Mouse (Mus musculus): ENCODE measurements at regions not wholly inside any gene's neighbourhood (a gene's known extent, or its start where the extent isn't known, plus 50 kb on each side); places are given as distances from the start of the nearest gene placed in this dataset.

DNA sequence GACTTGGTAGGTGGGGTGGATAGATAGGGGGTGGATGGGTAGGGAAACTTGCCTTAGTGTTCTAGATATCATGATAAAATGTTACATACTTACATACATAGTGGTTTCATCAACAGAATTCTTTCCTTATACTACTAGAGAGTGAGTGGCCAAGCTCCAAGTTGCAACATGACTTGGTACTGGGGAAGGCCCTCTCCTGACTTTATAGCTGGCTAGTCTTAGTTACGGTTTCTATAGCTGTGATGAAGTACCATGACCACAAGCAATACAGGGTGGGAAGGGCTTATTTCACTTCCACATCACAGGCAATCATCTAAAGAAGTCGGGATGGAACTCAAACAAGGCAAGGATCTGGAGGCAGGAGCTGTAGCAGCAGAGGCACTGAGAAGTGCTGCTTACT, 156.0 kb upstream of the Zc3h12c start:
- no peak for DNase-seq
- intact Hi-C loops (cut with DNase I), result no loop called here

DNA sequence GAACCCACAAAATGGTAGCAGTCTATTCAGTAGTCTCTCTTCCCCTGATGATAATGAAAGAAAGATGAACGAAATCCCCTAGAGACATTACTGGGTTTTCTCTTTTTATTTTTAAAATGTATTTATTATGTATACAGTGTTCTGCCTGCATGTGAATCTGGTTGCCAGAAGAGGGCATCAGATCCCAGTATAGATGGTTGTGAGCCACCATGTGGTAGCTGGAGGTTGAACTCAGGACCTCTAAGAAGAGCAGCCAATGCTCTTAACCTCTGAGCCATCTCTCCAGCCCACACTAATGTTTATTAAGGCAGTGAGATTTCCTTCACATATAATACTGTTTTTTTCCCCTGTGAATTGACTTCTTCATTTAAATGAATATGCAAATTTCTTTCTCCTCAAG, 155.4 kb upstream of the Zc3h12c start:
- intact Hi-C loops (cut with DNase I), result no loop called here
- no peak for DNase-seq

- DNase-seq, result no peak
- intact Hi-C loops (cut with DNase I), result no loop called here
These were observed 154.9 kb upstream of the Zc3h12c start for GRCm38 (mm10) chr9:52323226-52323625.

- no peak for DNase-seq
- intact Hi-C loops (cut with DNase I), result no loop called here
These were observed 133.1 kb upstream of the Zc3h12c start for GRCm38 (mm10) chr9:52301521-52301920.

DNA sequence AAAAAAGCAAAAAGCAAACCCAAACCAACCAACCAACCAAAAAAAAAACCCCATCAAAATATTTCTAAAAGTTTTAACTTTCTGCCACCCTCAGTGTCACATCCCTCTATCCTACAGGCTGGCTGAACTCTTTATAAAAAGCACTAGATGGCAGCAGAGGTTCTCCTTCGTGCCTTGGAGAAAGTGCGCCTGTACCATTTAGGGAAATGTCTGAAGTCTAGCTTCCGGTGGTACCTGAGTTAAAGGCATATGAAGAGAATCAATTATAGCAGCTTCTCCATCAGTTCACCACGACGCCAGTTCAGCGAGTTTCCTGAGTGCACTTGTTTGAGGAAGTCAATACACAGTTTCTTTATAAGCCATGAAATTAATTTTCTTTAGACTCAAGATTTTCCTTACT, 130.0 kb upstream of the Zc3h12c start:
- intact Hi-C loops (cut with DNase I), result no loop called here
- no peak for DNase-seq

GRCm38 (mm10) chr9:52294699-52295098, 126.3 kb upstream of the Zc3h12c start:
- intact Hi-C loops (cut with DNase I), result no loop called here
- no peak for DNase-seq

DNA sequence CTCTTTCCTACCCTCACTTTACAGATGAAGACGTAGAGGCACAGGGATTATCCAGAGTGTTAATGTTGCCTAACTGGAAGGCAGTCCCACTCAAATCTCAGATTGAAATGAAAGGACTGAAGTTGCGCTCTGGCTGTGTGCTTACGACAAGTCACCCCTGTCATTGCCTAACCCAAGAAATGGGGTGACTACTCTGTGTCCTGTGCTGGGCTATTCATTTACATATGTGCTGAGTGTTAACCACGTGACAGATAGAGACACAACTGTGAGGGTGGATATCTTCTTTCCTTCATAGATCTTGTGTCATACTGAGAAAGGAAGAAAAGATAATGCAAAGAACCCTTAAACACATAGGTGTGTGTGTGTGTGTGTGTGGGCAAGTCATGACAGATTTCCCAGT, 120.7 kb upstream of the Zc3h12c start:
- intact Hi-C loops (cut with DNase I), result loop anchor here (5.0 to 10.0 kb wide), 3 partner anchors 114 to 297 kb away; no protein-coding TSS in a partner anchor

DNA sequence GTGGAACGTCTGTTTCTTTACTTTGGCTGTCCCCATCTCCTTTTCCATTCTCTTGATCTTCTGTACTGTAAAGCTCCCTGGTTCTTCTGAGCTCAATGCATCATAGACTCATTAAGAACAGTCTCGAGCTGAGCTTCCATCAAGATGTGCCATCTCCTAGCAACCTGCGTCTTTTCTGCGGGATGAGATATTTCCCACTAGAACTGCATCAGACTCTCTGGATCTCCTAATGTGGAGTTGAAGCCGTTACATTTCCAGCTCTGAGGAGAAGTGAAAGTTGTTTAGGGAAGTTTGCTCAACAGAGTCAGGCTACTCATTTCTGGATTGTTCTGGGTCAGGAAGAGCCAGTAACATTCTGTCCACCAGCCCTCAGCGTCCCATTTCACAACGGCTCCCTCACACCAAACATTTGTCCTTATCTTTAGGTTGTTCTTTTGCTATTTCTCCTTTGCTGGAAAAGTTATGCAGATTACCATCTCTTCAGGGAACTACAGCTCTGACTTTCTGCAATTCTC, 119.4 kb upstream of the Zc3h12c start:
- DNase-seq, result no peak
- intact Hi-C loops (cut with DNase I), result loop anchor here (2.0 to 10.0 kb wide), 4 partner anchors 113 to 311 kb away; no protein-coding TSS in a partner anchor

More for the DNA sequence above, 120.7 kb upstream of the Zc3h12c start:
- DNase-seq, result no peak

GRCm38 (mm10) chr9:52287246-52287651, 118.9 kb upstream of the Zc3h12c start:
- intact Hi-C loops (cut with DNase I), result loop anchor here (2.0 to 10.0 kb wide), 4 partner anchors 112 to 310 kb away; no protein-coding TSS in a partner anchor
- DNase-seq, result peak in 1 of 2 experiments; percentile 16

DNA sequence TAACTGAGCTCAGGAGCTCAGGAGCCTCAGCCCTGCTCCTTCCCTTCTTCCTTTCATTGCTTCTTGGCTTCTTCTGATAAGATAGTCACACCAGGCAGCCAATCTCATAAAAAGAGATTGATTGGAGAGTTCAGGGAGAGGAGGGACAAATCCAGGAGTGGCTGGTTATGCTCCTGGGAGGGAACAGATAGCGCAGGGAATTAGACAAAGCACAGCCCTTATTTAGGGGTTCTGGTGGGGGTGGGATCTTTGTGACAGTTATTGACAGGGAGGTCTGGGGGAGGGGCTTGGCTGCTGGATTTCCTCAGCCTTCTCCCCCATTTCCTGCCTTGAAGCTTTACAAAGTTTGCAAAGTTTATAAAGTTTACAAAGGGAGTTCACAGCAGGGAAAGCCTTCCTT, 117.7 kb upstream of the Zc3h12c start:
- no peak for DNase-seq
- intact Hi-C loops (cut with DNase I), result loop anchor here (2.0 to 10.0 kb wide), 4 partner anchors 111 to 309 kb away; no protein-coding TSS in a partner anchor

GRCm38 (mm10) chr9:52283558-52283957, 115.2 kb upstream of the Zc3h12c start:
- intact Hi-C loops (cut with DNase I), result loop anchor here (10.0 kb wide), 2 partner anchors 109 to 179 kb away; no protein-coding TSS in a partner anchor
- DNase-seq, result no peak

GRCm38 (mm10) chr9:52280995-52281394, 112.6 kb upstream of the Zc3h12c start:
- DNase-seq, result no peak
- intact Hi-C loops (cut with DNase I), result loop anchor here (10.0 kb wide), 2 partner anchors 106 to 176 kb away; no protein-coding TSS in a partner anchor

- DNase-seq, result no peak
These were observed 112.2 kb upstream of the Zc3h12c start for GRCm38 (mm10) chr9:52280556-52280955.

GRCm38 (mm10) chr9:52278701-52279023, 110.3 kb upstream of the Zc3h12c start:
- intact Hi-C loops (cut with DNase I), result no loop called here
- no peak for DNase-seq

More at GRCm38 (mm10) chr9:52280556-52280955, 112.2 kb upstream of the Zc3h12c start:
- intact Hi-C loops (cut with DNase I), result loop anchor here (10.0 kb wide), 2 partner anchors 106 to 176 kb away; no protein-coding TSS in a partner anchor

- no peak for DNase-seq
- intact Hi-C loops (cut with DNase I), result no loop called here
These were observed 109.8 kb upstream of the Zc3h12c start for GRCm38 (mm10) chr9:52277954-52278700.

DNA sequence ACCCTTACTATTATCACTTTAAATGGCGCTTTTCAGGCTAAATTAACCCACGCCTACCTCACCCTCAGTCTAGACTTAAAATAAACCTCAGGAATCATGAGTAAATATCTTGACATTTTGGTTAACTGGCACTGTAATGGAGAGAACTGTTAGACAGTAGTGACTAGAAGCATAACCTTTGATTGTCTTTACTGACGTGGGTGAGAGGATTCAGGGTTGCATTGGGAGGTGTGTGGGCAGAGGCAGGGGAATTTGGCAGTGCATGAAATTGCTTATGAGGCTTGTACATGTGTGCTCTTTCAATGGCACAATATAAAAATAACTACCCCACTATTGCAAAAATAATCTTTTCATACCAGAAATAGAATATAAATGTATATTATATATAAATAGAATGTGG, 105.6 kb upstream of the Zc3h12c start:
- intact Hi-C loops (cut with DNase I), result no loop called here

DNA sequence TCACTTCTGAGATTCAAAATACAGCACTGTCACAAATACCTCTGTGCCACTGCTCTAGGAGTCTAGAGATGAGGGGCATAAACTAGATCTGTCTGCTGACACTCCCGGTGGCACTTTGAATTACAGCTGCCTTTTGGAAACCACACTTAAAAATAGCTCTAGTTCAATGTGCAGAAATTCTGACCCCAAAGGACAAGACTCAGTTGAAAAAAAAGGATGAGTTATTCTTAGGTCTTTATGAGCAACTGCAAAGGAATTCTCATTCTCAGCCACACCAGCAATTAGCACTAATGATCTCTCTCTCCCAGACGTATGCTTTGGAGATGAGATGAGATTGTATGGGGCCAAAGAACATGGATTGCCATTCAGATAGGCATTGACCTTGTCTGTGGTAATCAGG, 104.3 kb upstream of the Zc3h12c start:
- no peak for DNase-seq
- intact Hi-C loops (cut with DNase I), result no loop called here

More for the DNA sequence above, 105.6 kb upstream of the Zc3h12c start:
- DNase-seq, result no peak

- intact Hi-C loops (cut with DNase I), result no loop called here
- no peak for DNase-seq
These were observed 103.2 kb upstream of the Zc3h12c start for GRCm38 (mm10) chr9:52271345-52272116.

DNA sequence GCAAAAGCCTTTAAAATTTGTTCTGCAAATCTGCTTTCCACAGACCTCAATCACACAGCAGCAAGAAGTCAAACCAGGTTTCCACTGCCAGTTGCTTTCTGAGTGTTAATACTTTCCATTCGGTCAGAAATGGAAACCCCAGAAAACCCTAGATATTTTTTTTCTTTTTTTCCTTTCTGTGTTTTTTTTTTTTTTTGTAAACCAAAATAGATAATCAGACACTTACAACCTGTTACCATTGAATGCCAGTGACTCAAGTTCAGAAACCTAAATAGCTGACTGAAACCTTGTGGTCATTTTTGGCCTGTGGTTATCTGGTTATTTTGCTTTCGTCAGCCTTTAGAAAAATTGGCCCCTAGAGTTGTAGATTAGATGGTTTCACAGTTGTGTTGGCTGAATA, 93.2 kb upstream of the Zc3h12c start:
- intact Hi-C loops (cut with DNase I), result no loop called here
- no peak for DNase-seq

DNA sequence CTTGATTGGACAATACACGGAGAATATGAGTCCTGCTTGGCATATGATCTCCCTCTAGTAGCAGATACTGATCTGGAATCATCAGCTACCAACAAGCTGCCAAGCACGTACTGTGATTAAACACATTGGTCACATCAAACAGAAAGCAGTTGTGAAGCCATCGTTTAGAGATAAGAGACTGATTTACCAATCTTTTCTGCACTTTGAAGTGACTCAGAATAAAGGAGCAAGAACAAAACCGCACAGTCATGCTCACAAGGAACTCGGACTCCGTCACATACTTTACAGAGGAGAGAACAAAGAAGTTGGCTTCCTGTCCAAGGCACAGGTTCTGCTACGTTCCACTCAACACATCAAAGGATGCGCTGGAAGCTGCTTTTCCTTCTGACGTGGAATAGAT, 91.1 kb upstream of the Zc3h12c start:
- no peak for DNase-seq
- intact Hi-C loops (cut with DNase I), result no loop called here

DNA sequence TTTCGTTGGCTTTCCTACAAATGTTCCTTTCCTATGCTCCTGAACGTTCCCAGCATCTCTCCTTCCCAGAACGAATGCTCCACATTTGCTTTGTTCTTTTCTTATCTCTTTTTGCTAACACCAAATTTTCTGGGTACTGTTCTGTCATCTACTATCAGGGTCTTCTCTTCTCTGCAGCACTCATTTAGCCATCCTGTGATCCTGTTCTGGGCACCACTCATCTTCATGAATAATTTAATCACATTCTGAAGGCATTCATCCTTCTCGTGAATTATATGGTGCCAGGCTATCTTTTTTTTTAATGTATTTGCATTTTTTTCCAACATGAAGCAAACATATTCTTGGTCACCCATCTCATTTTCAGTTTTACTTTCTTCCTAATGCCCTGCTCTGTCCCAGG, 87.3 kb upstream of the Zc3h12c start:
- intact Hi-C loops (cut with DNase I), result no loop called here

More for the DNA sequence above, 87.3 kb upstream of the Zc3h12c start:
- DNase-seq, result no peak

All from gastrocnemius, postnatal 36 days (tissue).